Mouse (Mus musculus) kidney, embryonic 16.5 days (tissue): Measurements from ENCODE around the gene Rimbp3. TPM values are rescaled to one million over a fixed set of nuclear protein-coding genes. Genes with fewer than 3 reads are reported as not detected.
"Not testable (repeated sequence)": the region's sequence is repeated elsewhere in the genome, so short reads cannot be mapped to it uniquely, and the experiment has no call there.

Source experiments
- ATAC-seq: fragments of 200-750 bp; cut with Nextera tagmentation; 2 replicates; pipeline ENCODE4 v1.8.0; 2017; ENCODE audit warnings: moderate TSS enrichment; ENCODE audit not compliant: low FRiP score, low TSS enrichment
- H3K27ac ChIP-seq: fragments of 300-500 bp; sonication (generic); 2 replicates; pipeline ENCODE4 v1.5.1; 2014; ENCODE audit warnings: low read length
- H3K27me3 ChIP-seq: fragments of 300-500 bp; sonication (generic); 2 replicates; pipeline ENCODE4 v1.6.1; 2014; ENCODE audit warnings: low read length, control low read depth, mixed read lengths; ENCODE audit not compliant: insufficient read depth
- H3K36me3 ChIP-seq: fragments of 300-500 bp; sonication (generic); 2 replicates; pipeline ENCODE4 v1.6.1; 2014; ENCODE audit warnings: low read length, control low read depth, mixed read lengths; ENCODE audit not compliant: insufficient read depth
- H3K4me1 ChIP-seq: fragments of 300-500 bp; sonication (generic); 2 replicates; pipeline ENCODE4 v1.6.1; 2014; ENCODE audit warnings: low read length, control low read depth, mixed read lengths; ENCODE audit not compliant: insufficient read depth
- H3K4me2 ChIP-seq: fragments of 300-500 bp; sonication (generic); replicated peaks from 2 replicates; pipeline ENCODE4 v1.6.1; 2014; ENCODE audit warnings: low read depth, low read length
- H3K4me3 ChIP-seq: fragments of 300-500 bp; sonication (generic); 2 replicates; pipeline ENCODE4 v1.5.1; 2014; ENCODE audit warnings: mild to moderate bottlenecking, low read length
- H3K9ac ChIP-seq: fragments of 300-500 bp; sonication (generic); replicated peaks from 2 replicates; pipeline ENCODE4 v1.6.1; 2014; ENCODE audit warnings: low read length
- H3K9me3 ChIP-seq: fragments of 300-500 bp; sonication (generic); 2 replicates; pipeline ENCODE4 v1.6.1; 2016; ENCODE audit warnings: low read length, control low read depth
- WGBS: fragments of 180-500 bp; shearing (Covaris S2); extraction: QIAGEN DNeasy Blood & Tissue Kit; methylation state at CpG from one replicate; pipeline ENCODE4 v1.1.7; 2014; 5-methylcytosine and 5-hydroxymethylcytosine counted together
- polyA plus RNA-seq: library from polyadenylated mRNA; unstranded; fragments of >200 nt; fragmentation: Nextera tagmentation; extraction: Ambion mirVana; gene quantifications from 2 replicates; pipeline ENCODE4 v1.2.1, GENCODE M21; 2015

Gene Rimbp3
- polyA plus RNA-seq, 1 experiment from 2014 or later, result 0.51 TPM

GRCm38 (mm10) chr16:17209981-17210838 is 1.8 kb downstream of the Rimbp3 start:
- H3K9ac ChIP-seq, result peak overlapping the region; percentile 37; the same call in 1 of the 2 replicates
- peak; percentile 86 for ATAC-seq
- peak overlapping the region; percentile 17; the same call in 1 of the 2 replicates for H3K27ac ChIP-seq
- peak overlapping the region; percentile 64 for H3K4me3 ChIP-seq
- H3K27me3 ChIP-seq, result peaks cover 9% of the 10 kb centered on the region
- 7% methylated on average over 48 of the region's 48 CpGs for WGBS
- no peaks in the 10 kb centered on the region for H3K9me3 ChIP-seq
- H3K36me3 ChIP-seq, result no peaks in the 10 kb centered on the region
- H3K4me1 ChIP-seq, result peaks cover 21% of the 10 kb centered on the region
- H3K4me2 ChIP-seq, result peak overlapping the region; percentile 99

- Histone ChIP-seq H3K9ac (no peak overlapping the region), H3K4me1 (no peaks in the 10 kb centered on the region), H3K4me3 (no peak overlapping the region), H3K27ac (no peak overlapping the region), H3K27me3 (no peaks in the 10 kb centered on the region), H3K9me3 (no peaks in the 10 kb centered on the region), H3K36me3 (no peaks in the 10 kb centered on the region), H3K4me2 (no peak overlapping the region)
- ATAC-seq, result no peak
- 56% methylated on average over 8 of the region's 8 CpGs for WGBS
Observed at GRCm38 (mm10) chr16:17216934-17217633, 8.7 kb downstream of the Rimbp3 start.

- WGBS, result 40% methylated on average over 7 of the region's 7 CpGs
- H3K4me1 ChIP-seq, result no peaks in the 10 kb centered on the region
- ATAC-seq, result no peak
- no peaks in the 10 kb centered on the region for H3K9me3 ChIP-seq
- H3K4me3 ChIP-seq, result no peak overlapping the region
- no peak overlapping the region for H3K9ac ChIP-seq
- H3K36me3 ChIP-seq, result no peaks in the 10 kb centered on the region
- no peak overlapping the region for H3K4me2 ChIP-seq
- H3K27me3 ChIP-seq, result no peaks in the 10 kb centered on the region
- H3K27ac ChIP-seq, result 0 out of 2 replicates have a peak overlapping the region, but pooled peaks have one; percentile 14
Observed at GRCm38 (mm10) chr16:17220127-17220733, 11.8 kb downstream of the Rimbp3 start.

GRCm38 (mm10) chr16:17222197-17222596 is 13.8 kb downstream of the Rimbp3 start:
- ATAC-seq, result peak; percentile 100
- 34% methylated on average over 25 of the region's 25 CpGs for WGBS

GRCm38 (mm10) chr16:17225584-17225983 is 17.2 kb downstream of the Rimbp3 start:
- H3K9ac ChIP-seq, result no peak overlapping the region
- H3K36me3 ChIP-seq, result no peaks in the 10 kb centered on the region
- no peak overlapping the region for H3K4me3 ChIP-seq
- peaks cover 7% of the 10 kb centered on the region; the same call in 1 of the 2 replicates for H3K9me3 ChIP-seq
- no peaks in the 10 kb centered on the region for H3K27me3 ChIP-seq
- no peak overlapping the region for H3K27ac ChIP-seq
- 86% methylated on average over 5 of the region's 5 CpGs for WGBS
- no peaks in the 10 kb centered on the region for H3K4me1 ChIP-seq
- H3K4me2 ChIP-seq, result no peak overlapping the region
- ATAC-seq, result no peak

More at GRCm38 (mm10) chr16:17222197-17222596, 13.8 kb downstream of the Rimbp3 start:
- H3K27me3 ChIP-seq, result no peaks in the 10 kb centered on the region
- H3K9ac ChIP-seq, result no peak overlapping the region
- no peaks in the 10 kb centered on the region for H3K4me1 ChIP-seq
- no peaks in the 10 kb centered on the region for H3K36me3 ChIP-seq
- no peaks in the 10 kb centered on the region for H3K9me3 ChIP-seq
- H3K4me2 ChIP-seq, result no peak overlapping the region
- no peak overlapping the region for H3K4me3 ChIP-seq
- no peak overlapping the region for H3K27ac ChIP-seq

- Histone ChIP-seq H3K4me2 (no peak overlapping the region), H3K9ac (no peak overlapping the region), H3K4me3 (no peak overlapping the region), H3K36me3 (no peaks in the 10 kb centered on the region), H3K27ac (no peak overlapping the region), H3K27me3 (no peaks in the 10 kb centered on the region), H3K9me3 (peaks cover 7% of the 10 kb centered on the region; the same call in 1 of the 2 replicates), H3K4me1 (no peaks in the 10 kb centered on the region)
- no peak for ATAC-seq
Observed at GRCm38 (mm10) chr16:17226496-17226895, 18.1 kb downstream of the Rimbp3 start.

- ATAC-seq, H3K4me2 ChIP-seq: not testable (repeated sequence)
- 89% methylated on average over 2 of the region's 2 CpGs for WGBS
Observed at GRCm38 (mm10) chr16:17231523-17231922, 23.1 kb downstream of the Rimbp3 start.

GRCm38 (mm10) chr16:17232794-17233701 is 24.6 kb downstream of the Rimbp3 start, which contains the start of gene Hic2:
Gene Hic2, plus strand, starts transcription at chr16:17233572.
- Histone ChIP-seq H3K9ac (peak within 1 kb of the TSS; percentile 96), H3K27ac (peak within 1 kb of the TSS; percentile 87), H3K27me3 (no peaks in the 10 kb centered on the region), H3K9me3 (peaks cover 7% of the 10 kb centered on the region; the same call in 1 of the 2 replicates), H3K4me3 (peak within 1 kb of the TSS; percentile 87), H3K4me2 (peak within 1 kb of the TSS; percentile 91), H3K36me3 (no peaks in the 10 kb centered on the region), H3K4me1 (peaks cover 26% of the 10 kb centered on the region)
- WGBS, result 1% methylated on average over 53 of the region's 59 CpGs
- ATAC-seq, result peak; percentile 99

More at GRCm38 (mm10) chr16:17231523-17231922, 23.1 kb downstream of the Rimbp3 start:
- not testable (repeated sequence) for H3K9ac ChIP-seq, H3K9me3 ChIP-seq, H3K27ac ChIP-seq, H3K4me3 ChIP-seq, H3K36me3 ChIP-seq, H3K27me3 ChIP-seq
- peaks cover 26% of the 10 kb centered on the region for H3K4me1 ChIP-seq
